Mouse (Mus musculus): Measurements from ENCODE around the gene Adcy5. TPM values are rescaled to one million over a fixed set of nuclear protein-coding genes. Genes with fewer than 3 reads are reported as not detected.

The Adcy5 gene
- total RNA-seq, 1 experiment from 2014 or later, result not detected

- no peak for ATAC-seq (replicated peaks; ENCODE audit: insufficient number of reproducible peaks, low FRiP score, low TSS enrichment, poor library complexity, severe bottlenecking)
Measured at GRCm38 (mm10) chr16:35239318-35239965, 84.8 kb downstream of the Adcy5 start.

GRCm38 (mm10) chr16:35239966-35240730 lies 85.5 kb downstream of the Adcy5 start:
- ATAC-seq (replicated peaks; ENCODE audit: insufficient number of reproducible peaks, low FRiP score, low TSS enrichment, poor library complexity, severe bottlenecking), result no peak

GRCm38 (mm10) chr16:35247364-35247763 lies 92.7 kb downstream of the Adcy5 start:
- ATAC-seq (replicated peaks; ENCODE audit: insufficient number of reproducible peaks, low FRiP score, low TSS enrichment, poor library complexity, severe bottlenecking), result no peak

GRCm38 (mm10) chr16:35248825-35249224 lies 94.1 kb downstream of the Adcy5 start:
- ATAC-seq (replicated peaks; ENCODE audit: insufficient number of reproducible peaks, low FRiP score, low TSS enrichment, poor library complexity, severe bottlenecking), result no peak

GRCm38 (mm10) chr16:35249763-35250162 lies 95.1 kb downstream of the Adcy5 start:
- ATAC-seq (replicated peaks; ENCODE audit: insufficient number of reproducible peaks, low FRiP score, low TSS enrichment, poor library complexity, severe bottlenecking), result no peak

- no peak for ATAC-seq (replicated peaks; ENCODE audit: insufficient number of reproducible peaks, low FRiP score, low TSS enrichment, poor library complexity, severe bottlenecking)
Measured at GRCm38 (mm10) chr16:35251690-35252089, 97.0 kb downstream of the Adcy5 start.

- ATAC-seq (replicated peaks; ENCODE audit: insufficient number of reproducible peaks, low FRiP score, low TSS enrichment, poor library complexity, severe bottlenecking), result no peak
Measured at GRCm38 (mm10) chr16:35252967-35253366, 98.3 kb downstream of the Adcy5 start.

GRCm38 (mm10) chr16:35255981-35256380 lies 101.3 kb downstream of the Adcy5 start:
- no peak for ATAC-seq (replicated peaks; ENCODE audit: insufficient number of reproducible peaks, low FRiP score, low TSS enrichment, poor library complexity, severe bottlenecking)

GRCm38 (mm10) chr16:35270353-35270934 lies 115.8 kb downstream of the Adcy5 start:
- ATAC-seq (replicated peaks; ENCODE audit: insufficient number of reproducible peaks, low FRiP score, low TSS enrichment, poor library complexity, severe bottlenecking), result no peak; the same call in 1 of the 2 replicates

- ATAC-seq (replicated peaks; ENCODE audit: insufficient number of reproducible peaks, low FRiP score, low TSS enrichment, poor library complexity, severe bottlenecking), result no peak
Measured at GRCm38 (mm10) chr16:35270945-35271344, 116.3 kb downstream of the Adcy5 start.

GRCm38 (mm10) chr16:35271572-35271971 lies 116.9 kb downstream of the Adcy5 start:
- no peak for ATAC-seq (replicated peaks; ENCODE audit: insufficient number of reproducible peaks, low FRiP score, low TSS enrichment, poor library complexity, severe bottlenecking)

GRCm38 (mm10) chr16:35272417-35272816 lies 117.7 kb downstream of the Adcy5 start:
- ATAC-seq (replicated peaks; ENCODE audit: insufficient number of reproducible peaks, low FRiP score, low TSS enrichment, poor library complexity, severe bottlenecking), result no peak

- no peak for ATAC-seq (replicated peaks; ENCODE audit: insufficient number of reproducible peaks, low FRiP score, low TSS enrichment, poor library complexity, severe bottlenecking)
Measured at GRCm38 (mm10) chr16:35278166-35278565, 123.5 kb downstream of the Adcy5 start.

- no peak for ATAC-seq (replicated peaks; ENCODE audit: insufficient number of reproducible peaks, low FRiP score, low TSS enrichment, poor library complexity, severe bottlenecking)
Measured at GRCm38 (mm10) chr16:35282456-35282855, 127.8 kb downstream of the Adcy5 start.

- no peak for ATAC-seq (replicated peaks; ENCODE audit: insufficient number of reproducible peaks, low FRiP score, low TSS enrichment, poor library complexity, severe bottlenecking)
Measured at GRCm38 (mm10) chr16:35285821-35286220, 131.1 kb downstream of the Adcy5 start.

- no peak for ATAC-seq (replicated peaks; ENCODE audit: insufficient number of reproducible peaks, low FRiP score, low TSS enrichment, poor library complexity, severe bottlenecking)
Measured at GRCm38 (mm10) chr16:35287244-35287643, 132.6 kb downstream of the Adcy5 start.

GRCm38 (mm10) chr16:35297786-35298185 lies 143.1 kb downstream of the Adcy5 start:
- ATAC-seq (replicated peaks; ENCODE audit: insufficient number of reproducible peaks, low FRiP score, low TSS enrichment, poor library complexity, severe bottlenecking), result no peak

- no peak for ATAC-seq (replicated peaks; ENCODE audit: insufficient number of reproducible peaks, low FRiP score, low TSS enrichment, poor library complexity, severe bottlenecking)
Measured at GRCm38 (mm10) chr16:35300156-35300555, 145.5 kb downstream of the Adcy5 start.

GRCm38 (mm10) chr16:35302441-35303280 lies 148.0 kb downstream of the Adcy5 start:
- no peak for ATAC-seq (replicated peaks; ENCODE audit: insufficient number of reproducible peaks, low FRiP score, low TSS enrichment, poor library complexity, severe bottlenecking)
